Mouse (Mus musculus): ENCODE measurements around the gene 1600014C10Rik. TPM values are rescaled to one million over a fixed set of nuclear protein-coding genes. Genes with fewer than 3 reads are reported as not detected.
A peak's percentile ranks its signal among the peaks of the same experiment; 100 is the strongest.

1600014C10Rik gene
- total RNA-seq, 2 experiments from 2014 or later, result 17.4 to 20.6 TPM

- peak; percentile 86 to 89 for DNase-seq (ENCODE audit: low spot score in 2 of 2)
Measured at GRCm38 (mm10) chr7:38183709-38184417, 846 bp downstream of the 1600014C10Rik start.

- no peak for DNase-seq (ENCODE audit: low spot score in 2 of 2)
Measured at GRCm38 (mm10) chr7:38184418-38184745, 1.4 kb downstream of the 1600014C10Rik start.

- no peak for DNase-seq (ENCODE audit: low spot score in 2 of 2)
Measured at GRCm38 (mm10) chr7:38184786-38185185, 1.8 kb downstream of the 1600014C10Rik start.

DNA sequence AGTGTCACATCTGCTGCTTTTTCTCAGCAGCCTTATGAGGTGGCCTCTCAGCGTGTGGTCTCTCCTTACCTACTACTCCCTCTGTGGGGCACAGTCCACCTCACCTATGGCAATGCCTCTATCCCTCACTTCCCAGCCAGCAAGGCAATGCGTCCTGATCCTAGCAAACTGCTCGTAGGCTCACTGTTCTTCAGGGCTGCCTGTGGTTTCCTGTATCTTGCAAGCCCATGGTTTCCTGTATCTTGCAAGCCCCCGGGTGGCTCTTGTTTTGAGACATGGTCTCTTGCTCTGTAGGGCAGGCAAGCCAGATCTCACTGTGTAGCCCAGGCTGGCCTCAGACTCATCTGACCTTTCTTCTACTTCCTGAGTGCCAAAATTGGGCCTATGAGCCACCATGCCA lies 3.8 kb downstream of the 1600014C10Rik start:
- DNase-seq (ENCODE audit: low spot score in 2 of 2), result no peak

DNA sequence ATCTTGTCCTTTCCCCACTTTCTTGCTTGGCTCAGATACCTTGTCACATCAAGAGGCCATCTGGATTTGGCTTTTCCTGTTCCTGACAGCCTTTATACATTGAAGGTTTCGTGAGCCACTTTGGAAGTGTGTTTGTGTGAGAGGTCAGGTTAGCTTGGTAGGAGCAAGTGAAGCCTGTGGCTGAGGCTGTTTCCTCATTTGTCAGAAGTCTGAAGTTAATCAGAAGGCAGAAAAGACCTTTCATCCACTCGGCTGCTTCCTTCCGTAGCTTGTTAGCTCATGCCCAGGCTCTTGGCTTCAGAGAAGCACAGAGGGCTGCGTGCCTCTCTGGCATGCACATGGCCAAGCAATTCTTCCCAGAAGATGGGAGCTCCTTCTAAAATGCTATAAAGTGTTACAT lies 4.8 kb downstream of the 1600014C10Rik start:
- no peak for DNase-seq (ENCODE audit: low spot score in 2 of 2)

GRCm38 (mm10) chr7:38188281-38189075 lies 5.5 kb downstream of the 1600014C10Rik start:
- no peak for DNase-seq (ENCODE audit: low spot score in 2 of 2)

- DNase-seq (ENCODE audit: low spot score in 2 of 2), result no peak
Measured at GRCm38 (mm10) chr7:38189136-38189982, 6.3 kb downstream of the 1600014C10Rik start.

GRCm38 (mm10) chr7:38190056-38190835 lies 7.2 kb downstream of the 1600014C10Rik start:
- DNase-seq (ENCODE audit: low spot score in 2 of 2), result no peak

DNA sequence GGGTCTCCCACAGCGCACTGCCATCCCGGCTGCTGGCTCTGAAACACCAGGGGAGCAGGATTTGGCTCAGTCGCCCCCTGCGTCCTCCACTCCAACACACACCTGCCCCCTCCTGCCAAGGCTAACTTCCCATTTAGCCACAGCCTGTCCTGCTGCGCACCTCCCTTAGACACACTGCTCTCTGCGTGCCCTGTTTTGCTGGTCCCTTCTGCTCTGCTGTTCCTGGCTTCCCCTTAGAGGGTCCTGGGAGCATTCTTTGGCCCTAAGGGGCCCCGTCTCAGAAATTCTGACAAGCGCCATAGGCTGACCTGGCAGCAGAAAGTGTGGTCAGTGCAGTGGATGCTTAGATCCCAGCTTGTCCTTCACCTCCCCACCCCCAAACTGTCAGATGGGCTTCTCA lies 8.1 kb downstream of the 1600014C10Rik start:
- no peak for DNase-seq (ENCODE audit: low spot score in 2 of 2)

- no peak for DNase-seq (ENCODE audit: low spot score in 2 of 2)
Measured at GRCm38 (mm10) chr7:38191571-38191970, 8.6 kb downstream of the 1600014C10Rik start.

DNA sequence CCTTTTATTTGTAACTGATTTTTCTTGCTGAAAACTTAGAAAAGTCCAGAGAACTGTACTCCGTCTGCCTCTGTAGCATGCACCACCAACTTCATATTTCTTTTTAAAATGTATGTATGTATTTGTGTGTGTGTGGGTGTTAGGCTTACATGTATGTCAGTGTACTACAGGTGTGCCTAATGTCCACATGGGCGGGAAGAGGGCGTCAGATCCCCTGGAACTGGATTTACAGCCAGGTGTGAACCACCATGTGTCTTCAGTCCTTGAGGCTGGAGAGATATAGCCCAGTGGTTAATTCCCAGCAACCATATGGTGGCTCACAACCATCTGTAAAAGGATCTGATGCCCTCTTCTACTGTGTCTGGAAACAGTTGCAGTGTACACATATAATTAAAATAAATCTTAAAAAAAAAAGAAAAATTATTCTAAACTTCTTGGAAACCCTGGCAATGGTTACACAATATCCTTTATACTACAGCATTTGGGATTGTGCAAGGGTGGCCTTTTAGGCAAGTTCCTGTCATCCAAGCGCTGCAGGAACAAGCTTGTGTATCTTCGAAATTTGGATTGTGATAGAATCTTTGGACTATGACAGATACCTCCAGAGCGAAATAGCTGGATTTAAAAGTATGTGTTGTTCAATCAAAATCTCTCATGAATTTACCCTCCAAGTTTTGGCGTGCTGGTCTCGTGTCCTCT lies 17.0 kb downstream of the 1600014C10Rik start:
- DNase-seq (ENCODE audit: low spot score in 2 of 2), result no peak

DNA sequence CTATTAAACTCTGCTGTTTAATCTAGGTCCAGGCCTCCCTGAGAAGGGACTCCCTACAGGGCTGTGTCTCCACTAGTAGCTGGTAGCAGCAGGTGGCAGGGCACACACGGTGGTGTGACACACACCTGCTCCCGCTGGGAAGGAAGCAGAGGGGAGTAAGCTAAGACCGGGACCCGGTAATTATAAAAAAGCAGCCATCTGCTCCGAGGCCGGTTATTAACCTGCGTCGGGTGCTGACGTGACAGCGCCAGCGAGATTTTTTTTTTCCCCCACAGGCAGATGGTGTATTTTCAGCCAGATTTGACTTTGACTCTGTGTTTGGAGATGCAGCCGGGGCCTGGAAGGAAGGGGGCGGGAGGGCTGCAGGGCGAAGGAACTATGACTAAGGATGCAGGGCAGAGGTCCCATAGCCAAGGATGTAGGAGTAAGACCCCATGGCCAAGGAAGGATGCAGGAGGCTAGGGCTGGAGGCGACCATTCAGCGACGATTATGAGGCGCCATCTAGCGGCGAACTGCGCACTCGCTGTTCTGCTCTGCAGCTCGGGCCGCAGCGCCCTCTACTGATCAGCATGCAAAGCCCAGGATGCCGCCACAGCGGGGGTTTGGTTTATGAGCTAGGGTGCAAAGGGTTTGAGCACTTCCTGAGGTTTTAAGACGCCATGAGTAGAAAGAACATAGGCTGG lies 17.7 kb downstream of the 1600014C10Rik start:
- DNase-seq (ENCODE audit: low spot score in 2 of 2), result peak; percentile 90 to 93

- no peak for DNase-seq (ENCODE audit: low spot score in 2 of 2)
Measured at GRCm38 (mm10) chr7:38201290-38201658, 18.3 kb downstream of the 1600014C10Rik start.

- no peak for DNase-seq (ENCODE audit: low spot score in 2 of 2)
Measured at GRCm38 (mm10) chr7:38204314-38204713, 21.3 kb downstream of the 1600014C10Rik start.

GRCm38 (mm10) chr7:38205801-38206200 lies 22.8 kb downstream of the 1600014C10Rik start:
- DNase-seq (ENCODE audit: low spot score in 2 of 2), result no peak

- no peak for DNase-seq (ENCODE audit: low spot score in 2 of 2)
Measured at GRCm38 (mm10) chr7:38206564-38206963, 23.5 kb downstream of the 1600014C10Rik start.

DNA sequence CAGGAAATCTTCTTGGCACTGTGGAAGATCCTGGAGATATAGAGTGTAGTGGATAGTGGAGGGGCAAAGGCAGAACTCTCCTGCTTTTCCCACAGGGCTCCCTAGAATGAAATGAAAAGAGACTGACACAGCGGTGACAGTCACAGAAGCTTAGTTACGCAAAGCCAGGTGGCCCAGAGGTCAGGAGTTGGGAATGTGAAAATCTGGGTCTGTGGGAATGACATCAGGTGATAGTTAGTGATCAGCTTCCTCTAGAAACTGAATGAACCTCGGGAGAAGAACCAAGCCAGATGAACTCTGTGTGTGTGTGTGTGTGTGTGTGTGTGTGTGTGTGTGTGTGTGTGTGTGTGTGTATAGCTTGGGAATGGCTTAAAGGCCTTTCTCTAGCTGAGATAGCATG lies 26.0 kb downstream of the 1600014C10Rik start:
- DNase-seq (ENCODE audit: low spot score in 2 of 2), result no peak

- no peak for DNase-seq (ENCODE audit: low spot score in 2 of 2)
Measured at GRCm38 (mm10) chr7:38209478-38210152, 26.6 kb downstream of the 1600014C10Rik start.

GRCm38 (mm10) chr7:38212651-38213062 lies 29.6 kb downstream of the 1600014C10Rik start:
- no peak for DNase-seq (ENCODE audit: low spot score in 2 of 2)

Data from layer of hippocampus, postnatal 14 days (tissue).